Mouse (Mus musculus) hindbrain, embryonic 14.5 days (tissue): ENCODE measurements around the gene Rbbp5. TPM values are rescaled to one million over a fixed set of nuclear protein-coding genes. Genes with fewer than 3 reads are reported as not detected.

Source experiments
- ATAC-seq: fragments of 200-750 bp; cut with Nextera tagmentation; 2 replicates; pipeline ENCODE4 v1.8.0; 2017; ENCODE audit warnings: moderate number of reproducible peaks, mild to moderate bottlenecking, moderate TSS enrichment, moderate library complexity; ENCODE audit not compliant: low FRiP score
- DNase-seq: peaks from one replicate; pipeline ENCODE4 v3.0.0-alpha.2; 2015; ENCODE audit warnings: low spot score
- H3K27ac ChIP-seq: fragments of 300-500 bp; sonication (generic); 2 replicates; pipeline ENCODE4 v1.5.1; 2014; ENCODE audit warnings: mild to moderate bottlenecking, moderate library complexity
- H3K27me3 ChIP-seq: fragments of 300-500 bp; sonication (generic); 2 replicates; pipeline ENCODE4 v1.6.1; 2014; ENCODE audit warnings: mild to moderate bottlenecking, low read length, mixed read lengths; ENCODE audit not compliant: control insufficient read depth, insufficient read depth
- H3K36me3 ChIP-seq: fragments of 300-500 bp; sonication (generic); replicated peaks from 2 replicates; pipeline ENCODE4 v1.6.1; 2014; ENCODE audit not compliant: control insufficient read depth, insufficient read depth
- H3K4me1 ChIP-seq: fragments of 300-500 bp; sonication (generic); replicated peaks from 2 replicates; pipeline ENCODE4 v1.6.1; 2014; ENCODE audit warnings: antibody characterized with exemption, low read length, mixed read lengths; ENCODE audit not compliant: control insufficient read depth, insufficient read depth
- H3K4me2 ChIP-seq: fragments of 300-500 bp; sonication (generic); replicated peaks from 2 replicates; pipeline ENCODE4 v1.6.1; 2014; ENCODE audit warnings: mild to moderate bottlenecking, moderate library complexity
- H3K4me3 ChIP-seq: fragments of 300-500 bp; sonication (generic); replicated peaks from 2 replicates; pipeline ENCODE4 v1.5.1; 2014; ENCODE audit warnings: mild to moderate bottlenecking, low read length
- H3K9ac ChIP-seq: fragments of 300-500 bp; sonication (generic); 2 replicates; pipeline ENCODE4 v1.6.1; 2014
- H3K9me3 ChIP-seq: fragments of 300-500 bp; sonication (generic); 2 replicates; pipeline ENCODE4 v1.6.1; 2016; ENCODE audit warnings: low read length; ENCODE audit not compliant: control insufficient read depth
- WGBS: fragments of 180-500 bp; shearing (Covaris S2); extraction: QIAGEN DNeasy Blood & Tissue Kit; methylation state at CpG from one replicate; pipeline ENCODE4 v1.1.7; 2014; 5-methylcytosine and 5-hydroxymethylcytosine counted together
- polyA plus RNA-seq: library from polyadenylated mRNA; unstranded; fragments of >200 nt; fragmentation: Nextera tagmentation; extraction: Ambion mirVana; gene quantifications from 2 replicates; pipeline ENCODE4 v1.2.1, GENCODE M21; 2014

The Rbbp5 gene
- 40.9 and 47.3 TPM in 2 replicates for polyA plus RNA-seq

DNA sequence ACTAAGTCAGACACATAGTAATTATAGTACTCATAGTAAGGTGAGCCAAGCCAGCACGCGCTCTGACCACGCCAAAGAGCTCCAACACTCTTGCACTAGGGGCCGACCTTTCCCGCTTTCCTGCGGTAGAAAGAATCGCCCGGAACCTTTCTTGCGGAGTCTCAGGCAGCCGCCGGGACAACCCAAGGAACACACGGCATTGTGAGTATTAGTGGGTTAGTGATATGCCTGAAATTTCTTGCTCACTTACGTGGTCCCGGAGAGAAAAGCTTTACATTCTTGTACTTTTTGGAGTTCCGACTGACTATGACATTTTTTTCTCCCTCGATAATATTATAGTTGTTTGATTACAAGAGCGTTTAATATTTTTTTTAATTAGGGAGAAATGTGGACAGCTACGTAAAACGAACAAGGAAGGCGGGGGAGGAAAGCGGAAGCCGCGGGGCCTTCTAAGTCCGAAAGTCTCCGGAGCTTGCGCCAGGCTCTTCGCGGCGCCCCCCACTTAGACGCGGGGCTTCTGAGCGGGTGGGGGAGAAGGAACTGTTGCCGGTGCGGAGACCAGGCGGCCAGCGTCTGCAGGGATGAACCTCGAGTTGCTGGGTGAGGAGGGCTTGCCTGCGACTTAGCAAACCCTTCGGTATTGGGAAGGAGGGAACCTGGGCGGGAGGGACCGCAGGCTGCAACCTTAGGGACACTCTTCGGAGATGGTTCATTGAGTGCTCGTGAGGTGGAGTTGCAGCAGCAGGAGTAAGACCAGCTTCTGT is at the start of gene Rbbp5:
Rbbp5 (plus strand) TSS at position 438 of the 764 bp plus-strand sequence.
- no peaks in the 10 kb centered on the region for H3K9me3 ChIP-seq
- WGBS = under 1% methylated on average over 43 of the region's 43 CpGs
- peak within 1 kb of the TSS; percentile 73 for H3K9ac ChIP-seq
- peak within 1 kb of the TSS; percentile 65 for H3K27ac ChIP-seq
- no peaks in the 10 kb centered on the region for H3K27me3 ChIP-seq
- peaks cover 21% of the 10 kb centered on the region for H3K4me1 ChIP-seq
- ATAC-seq (peak; percentile 91), DNase-seq (peak; percentile 95)
- H3K4me3 ChIP-seq = peak within 1 kb of the TSS; percentile 74
- no peaks in the 10 kb centered on the region for H3K36me3 ChIP-seq
- peak within 1 kb of the TSS; percentile 71 for H3K4me2 ChIP-seq

- peaks cover 27% of the 10 kb centered on the region for H3K4me1 ChIP-seq
- peak; percentile 57; the same call in 1 of the 2 replicates for ATAC-seq
- 32% methylated on average over 3 of the region's 3 CpGs for whole genome bisulfite sequencing
- H3K27me3 ChIP-seq = no peaks in the 10 kb centered on the region
- peak; percentile 76 for DNase-seq
- no peaks in the 10 kb centered on the region for H3K9me3 ChIP-seq
- H3K4me2 ChIP-seq = no peak overlapping the region
- H3K27ac ChIP-seq = no peak overlapping the region
- no peak overlapping the region for H3K9ac ChIP-seq
- H3K4me3 ChIP-seq = no peak overlapping the region
- peaks cover 7% of the 10 kb centered on the region for H3K36me3 ChIP-seq
Observed at GRCm38 (mm10) chr1:132430818-132431217, 46.3 kb upstream of the Rbbp5 start.

GRCm38 (mm10) chr1:132431716-132432115 is 45.4 kb upstream of the Rbbp5 start:
- Histone ChIP-seq H3K27me3 (no peaks in the 10 kb centered on the region), H3K4me2 (no peak overlapping the region), H3K36me3 (peaks cover 10% of the 10 kb centered on the region), H3K9me3 (no peaks in the 10 kb centered on the region), H3K27ac (peak overlapping the region; percentile 44), H3K9ac (no peak overlapping the region), H3K4me1 (peaks cover 27% of the 10 kb centered on the region), H3K4me3 (no peak overlapping the region)
- 71% methylated on average over 9 of the region's 9 CpGs for WGBS
- no peak for ATAC-seq
- no peak for DNase-seq

DNA sequence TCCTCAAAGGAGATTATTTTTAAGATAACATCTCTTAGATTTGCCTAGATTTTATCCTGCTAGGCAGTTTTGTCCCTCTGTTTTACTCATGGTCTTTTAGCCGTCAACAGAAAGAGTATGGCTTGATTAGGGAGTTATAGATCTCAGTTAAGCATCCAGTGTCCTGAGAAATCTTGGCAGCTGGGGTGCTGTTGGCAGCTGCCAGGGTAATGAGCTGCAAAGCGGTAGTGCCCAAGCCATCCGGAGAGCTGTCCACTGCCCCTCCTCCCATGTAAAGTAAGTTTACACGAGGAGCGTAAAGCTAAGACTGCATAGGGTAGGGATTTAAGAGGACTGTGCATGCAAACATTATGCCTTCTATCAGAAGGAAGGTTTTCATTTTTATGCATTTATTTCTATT is 43.8 kb upstream of the Rbbp5 start:
- H3K4me1 ChIP-seq = peaks cover 27% of the 10 kb centered on the region
- DNase-seq = peak; percentile 54
- 52% methylated on average over 5 of the region's 5 CpGs for WGBS
- H3K4me2 ChIP-seq = no peak overlapping the region
- no peak overlapping the region for H3K9ac ChIP-seq
- H3K27ac ChIP-seq = no peak overlapping the region
- no peaks in the 10 kb centered on the region for H3K9me3 ChIP-seq
- peaks cover 10% of the 10 kb centered on the region for H3K36me3 ChIP-seq
- no peak for ATAC-seq
- H3K27me3 ChIP-seq = no peaks in the 10 kb centered on the region
- H3K4me3 ChIP-seq = no peak overlapping the region

- Histone ChIP-seq H3K27ac (no peak overlapping the region), H3K9ac (no peak overlapping the region), H3K27me3 (no peaks in the 10 kb centered on the region), H3K4me3 (no peak overlapping the region), H3K36me3 (peaks cover 10% of the 10 kb centered on the region), H3K4me2 (no peak overlapping the region), H3K9me3 (no peaks in the 10 kb centered on the region), H3K4me1 (peaks cover 27% of the 10 kb centered on the region)
- WGBS = 87% methylated on average over 12 of the region's 12 CpGs
- no peak for ATAC-seq
- DNase-seq = no peak
Observed at GRCm38 (mm10) chr1:132434032-132434431, 43.1 kb upstream of the Rbbp5 start.

DNA sequence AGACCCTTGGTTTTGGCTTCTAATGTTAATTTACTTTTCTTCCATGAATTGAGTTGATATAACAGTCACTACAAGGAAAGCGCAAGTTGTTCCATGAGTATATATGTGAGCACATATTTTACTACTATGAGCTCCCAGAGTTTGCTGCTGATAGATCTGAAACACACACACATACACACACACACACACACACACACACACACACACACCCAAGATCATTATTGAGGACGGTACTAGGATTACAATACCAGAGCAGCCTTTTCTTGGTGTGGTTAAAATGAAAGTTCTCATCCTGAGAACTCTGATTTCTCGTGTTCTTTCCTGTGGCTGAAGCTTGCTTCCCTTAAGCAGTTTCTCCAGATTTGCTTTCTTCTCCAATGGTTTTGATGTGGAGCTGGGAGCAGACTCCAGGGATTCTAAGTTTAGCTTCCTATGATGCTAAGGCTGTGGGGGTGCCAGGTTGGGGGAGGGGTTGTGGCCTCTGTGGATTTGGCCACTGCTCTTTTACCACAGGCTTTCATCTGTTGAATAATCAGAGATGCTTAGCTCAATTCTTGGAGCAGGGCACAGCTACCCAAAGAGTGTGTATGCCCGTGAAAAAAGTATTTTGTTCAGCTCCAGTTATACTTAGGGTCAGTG is 40.7 kb upstream of the Rbbp5 start:
- no peak for DNase-seq
- Histone ChIP-seq H3K4me3 (no peak overlapping the region), H3K36me3 (peaks cover 31% of the 10 kb centered on the region), H3K27me3 (no peaks in the 10 kb centered on the region), H3K4me2 (no peak overlapping the region), H3K9ac (no peak overlapping the region), H3K27ac (no peak overlapping the region), H3K4me1 (peaks cover 18% of the 10 kb centered on the region), H3K9me3 (no peaks in the 10 kb centered on the region)
- 75% methylated on average over 4 of the region's 4 CpGs for WGBS
- ATAC-seq = no peak

DNA sequence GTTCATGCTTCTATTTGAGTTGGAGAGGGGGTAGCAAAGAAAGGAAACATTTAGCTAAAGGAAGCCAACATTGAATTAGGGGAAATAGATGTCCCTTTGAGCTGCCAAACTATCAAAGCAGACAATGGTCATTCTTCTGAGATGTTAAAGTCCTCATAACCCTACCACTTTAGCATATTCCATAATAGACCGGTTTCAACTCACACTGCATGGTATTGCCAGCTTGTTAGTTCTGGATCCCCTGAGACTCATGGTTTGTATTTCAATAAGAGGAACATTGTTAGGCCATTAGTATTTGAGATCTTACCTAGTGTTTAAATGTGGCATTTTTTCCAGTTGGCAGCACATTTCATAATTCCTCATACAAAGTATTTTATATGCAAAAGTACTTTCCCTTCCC is 40.2 kb upstream of the Rbbp5 start:
- no peak overlapping the region for H3K27ac ChIP-seq
- WGBS = 74% methylated on average over 1 of the region's 1 CpGs
- H3K4me3 ChIP-seq = no peak overlapping the region
- no peaks in the 10 kb centered on the region for H3K27me3 ChIP-seq
- no peak overlapping the region for H3K9ac ChIP-seq
- DNase-seq (no peak), ATAC-seq (no peak)
- H3K9me3 ChIP-seq = no peaks in the 10 kb centered on the region
- H3K36me3 ChIP-seq = peaks cover 36% of the 10 kb centered on the region
- H3K4me1 ChIP-seq = peaks cover 17% of the 10 kb centered on the region
- no peak overlapping the region for H3K4me2 ChIP-seq

GRCm38 (mm10) chr1:132437389-132437788 is 39.8 kb upstream of the Rbbp5 start:
- Histone ChIP-seq H3K4me1 (peaks cover 14% of the 10 kb centered on the region), H3K9ac (no peak overlapping the region), H3K4me2 (no peak overlapping the region), H3K36me3 (peaks cover 40% of the 10 kb centered on the region), H3K27me3 (no peaks in the 10 kb centered on the region), H3K9me3 (no peaks in the 10 kb centered on the region), H3K4me3 (no peak overlapping the region), H3K27ac (no peak overlapping the region)
- 79% methylated on average over 5 of the region's 5 CpGs for WGBS
- ATAC-seq = no peak
- no peak for DNase-seq

GRCm38 (mm10) chr1:132440896-132441435 is 36.2 kb upstream of the Rbbp5 start:
- H3K9me3 ChIP-seq = no peaks in the 10 kb centered on the region
- no peaks in the 10 kb centered on the region for H3K27me3 ChIP-seq
- no peak overlapping the region for H3K9ac ChIP-seq
- H3K4me2 ChIP-seq = no peak overlapping the region
- H3K4me1 ChIP-seq = no peaks in the 10 kb centered on the region
- DNase-seq (no peak), ATAC-seq (no peak)
- 67% methylated on average over 1 of the region's 1 CpGs for WGBS
- H3K36me3 ChIP-seq = peaks cover 37% of the 10 kb centered on the region
- no peak overlapping the region for H3K27ac ChIP-seq
- H3K4me3 ChIP-seq = no peak overlapping the region
